Mouse (Mus musculus): ENCODE results near the gene Il12b. TPM values are rescaled to one million over a fixed set of nuclear protein-coding genes. Genes with fewer than 3 reads are reported as not detected.
A peak's percentile ranks its signal among the peaks of the same experiment; 100 is the strongest.

Gene Il12b
- 0.21 TPM in 1 of 2 replicates, not detected in the other for polyA plus RNA-seq (2014; fragmentation: Nextera tagmentation; extraction: Ambion mirVana)

- Histone ChIP-seq H3K9me3 (ENCODE audit: control insufficient read depth, low read length) (no peaks in the 10 kb centered on the region), H3K4me1 (ENCODE audit: control insufficient read depth, insufficient read depth, low read length) (no peaks in the 10 kb centered on the region; the same call in 1 of the 2 replicates), H3K4me3 (ENCODE audit: low read depth, low read length) (peak within 1 kb of the TSS; percentile 39), H3K27ac (replicated peaks; ENCODE audit: low read depth, low read length) (no peak within 1 kb of the TSS), H3K4me2 (ENCODE audit: low read depth, low read length) (peak within 1 kb of the TSS; percentile 70), H3K9ac (ENCODE audit: low read depth, low read length) (peak within 1 kb of the TSS; percentile 57), H3K27me3 (replicated peaks; ENCODE audit: control insufficient read depth, insufficient read depth, low read length) (no peaks in the 10 kb centered on the region), H3K36me3 (ENCODE audit: control insufficient read depth, insufficient read depth, low read length) (no peaks in the 10 kb centered on the region)
- ATAC-seq (ENCODE audit: low read depth) (no peak), DNase-seq (ENCODE audit: low spot score) (no peak)
- WGBS, result 67% methylated on average over 6 of the region's 6 CpGs
Observed at GRCm38 (mm10) chr11:44399763-44400162, at the start of gene Il12b. Gene Il12b, plus strand, starts transcription at chr11:44400063.

GRCm38 (mm10) chr11:44354860-44355470 lies 44.9 kb upstream of the Il12b start:
- Histone ChIP-seq H3K4me3 (ENCODE audit: low read depth, low read length) (no peak overlapping the region), H3K27me3 (replicated peaks; ENCODE audit: control insufficient read depth, insufficient read depth, low read length) (no peaks in the 10 kb centered on the region), H3K9me3 (ENCODE audit: control insufficient read depth, low read length) (no peaks in the 10 kb centered on the region), H3K9ac (ENCODE audit: low read depth, low read length) (no peak overlapping the region), H3K27ac (replicated peaks; ENCODE audit: low read depth, low read length) (no peak overlapping the region), H3K4me2 (ENCODE audit: low read depth, low read length) (no peak overlapping the region), H3K36me3 (ENCODE audit: control insufficient read depth, insufficient read depth, low read length) (no peaks in the 10 kb centered on the region), H3K4me1 (ENCODE audit: control insufficient read depth, insufficient read depth, low read length) (no peaks in the 10 kb centered on the region)
- 73% methylated on average over 8 of the region's 8 CpGs for WGBS
- ATAC-seq (ENCODE audit: low read depth), result no peak
- DNase-seq (ENCODE audit: low spot score), result no peak

- Histone ChIP-seq H3K4me2 (ENCODE audit: low read depth, low read length) (no peak overlapping the region), H3K27ac (replicated peaks; ENCODE audit: low read depth, low read length) (no peak overlapping the region), H3K4me3 (ENCODE audit: low read depth, low read length) (no peak overlapping the region), H3K27me3 (replicated peaks; ENCODE audit: control insufficient read depth, insufficient read depth, low read length) (no peaks in the 10 kb centered on the region), H3K9me3 (ENCODE audit: control insufficient read depth, low read length) (no peaks in the 10 kb centered on the region), H3K9ac (ENCODE audit: low read depth, low read length) (no peak overlapping the region), H3K36me3 (ENCODE audit: control insufficient read depth, insufficient read depth, low read length) (no peaks in the 10 kb centered on the region), H3K4me1 (ENCODE audit: control insufficient read depth, insufficient read depth, low read length) (no peaks in the 10 kb centered on the region)
- 94% methylated on average over 4 of the region's 4 CpGs for WGBS
- DNase-seq (ENCODE audit: low spot score) (no peak), ATAC-seq (ENCODE audit: low read depth) (no peak)
Observed at GRCm38 (mm10) chr11:44356171-44356570, 43.7 kb upstream of the Il12b start.

GRCm38 (mm10) chr11:44364536-44364935 lies 35.3 kb upstream of the Il12b start:
- H3K36me3 ChIP-seq (ENCODE audit: control insufficient read depth, insufficient read depth, low read length), result no peaks in the 10 kb centered on the region
- no peak overlapping the region for H3K4me3 ChIP-seq (ENCODE audit: low read depth, low read length)
- H3K27me3 ChIP-seq (replicated peaks; ENCODE audit: control insufficient read depth, insufficient read depth, low read length), result no peaks in the 10 kb centered on the region
- DNase-seq (ENCODE audit: low spot score) (peak; percentile 5), ATAC-seq (ENCODE audit: low read depth) (no peak)
- no peak overlapping the region for H3K9ac ChIP-seq (ENCODE audit: low read depth, low read length)
- H3K27ac ChIP-seq (replicated peaks; ENCODE audit: low read depth, low read length), result no peak overlapping the region
- H3K9me3 ChIP-seq (ENCODE audit: control insufficient read depth, low read length), result no peaks in the 10 kb centered on the region
- no peaks in the 10 kb centered on the region for H3K4me1 ChIP-seq (ENCODE audit: control insufficient read depth, insufficient read depth, low read length)
- no peak overlapping the region for H3K4me2 ChIP-seq (ENCODE audit: low read depth, low read length)

- H3K9me3 ChIP-seq (ENCODE audit: control insufficient read depth, low read length), result no peaks in the 10 kb centered on the region
- 64% methylated on average over 1 of the region's 1 CpGs for WGBS
- ATAC-seq (ENCODE audit: low read depth) (no peak), DNase-seq (ENCODE audit: low spot score) (no peak)
- no peak overlapping the region for H3K27ac ChIP-seq (replicated peaks; ENCODE audit: low read depth, low read length)
- H3K4me1 ChIP-seq (ENCODE audit: control insufficient read depth, insufficient read depth, low read length), result no peaks in the 10 kb centered on the region
- no peak overlapping the region for H3K9ac ChIP-seq (ENCODE audit: low read depth, low read length)
- H3K27me3 ChIP-seq (replicated peaks; ENCODE audit: control insufficient read depth, insufficient read depth, low read length), result no peaks in the 10 kb centered on the region
- no peak overlapping the region for H3K4me3 ChIP-seq (ENCODE audit: low read depth, low read length)
- H3K36me3 ChIP-seq (ENCODE audit: control insufficient read depth, insufficient read depth, low read length), result no peaks in the 10 kb centered on the region
- H3K4me2 ChIP-seq (ENCODE audit: low read depth, low read length), result no peak overlapping the region
Observed at GRCm38 (mm10) chr11:44367711-44368110, 32.2 kb upstream of the Il12b start.

GRCm38 (mm10) chr11:44372856-44373255 lies 27.0 kb upstream of the Il12b start:
- no peaks in the 10 kb centered on the region for H3K9me3 ChIP-seq (ENCODE audit: control insufficient read depth, low read length)
- H3K4me3 ChIP-seq (ENCODE audit: low read depth, low read length), result no peak overlapping the region
- H3K27ac ChIP-seq (replicated peaks; ENCODE audit: low read depth, low read length), result no peak overlapping the region
- no peak overlapping the region for H3K4me2 ChIP-seq (ENCODE audit: low read depth, low read length)
- H3K4me1 ChIP-seq (ENCODE audit: control insufficient read depth, insufficient read depth, low read length), result no peaks in the 10 kb centered on the region
- WGBS, result 75% methylated on average over 6 of the region's 6 CpGs
- ATAC-seq (ENCODE audit: low read depth) (no peak), DNase-seq (ENCODE audit: low spot score) (no peak)
- H3K9ac ChIP-seq (ENCODE audit: low read depth, low read length), result no peak overlapping the region
- no peaks in the 10 kb centered on the region for H3K27me3 ChIP-seq (replicated peaks; ENCODE audit: control insufficient read depth, insufficient read depth, low read length)
- no peaks in the 10 kb centered on the region for H3K36me3 ChIP-seq (ENCODE audit: control insufficient read depth, insufficient read depth, low read length)

GRCm38 (mm10) chr11:44377879-44378278 lies 22.0 kb upstream of the Il12b start:
- no peak for ATAC-seq (ENCODE audit: low read depth)
- Histone ChIP-seq H3K4me1 (ENCODE audit: control insufficient read depth, insufficient read depth, low read length) (no peaks in the 10 kb centered on the region), H3K9me3 (ENCODE audit: control insufficient read depth, low read length) (no peaks in the 10 kb centered on the region), H3K9ac (ENCODE audit: low read depth, low read length) (no peak overlapping the region), H3K4me3 (ENCODE audit: low read depth, low read length) (no peak overlapping the region), H3K4me2 (ENCODE audit: low read depth, low read length) (no peak overlapping the region), H3K27me3 (replicated peaks; ENCODE audit: control insufficient read depth, insufficient read depth, low read length) (no peaks in the 10 kb centered on the region), H3K36me3 (ENCODE audit: control insufficient read depth, insufficient read depth, low read length) (no peaks in the 10 kb centered on the region), H3K27ac (replicated peaks; ENCODE audit: low read depth, low read length) (no peak overlapping the region)
- 82% methylated on average over 5 of the region's 5 CpGs for WGBS
- no peak for DNase-seq (ENCODE audit: low spot score)

- no peak overlapping the region for H3K27ac ChIP-seq (replicated peaks; ENCODE audit: low read depth, low read length)
- no peak overlapping the region for H3K4me2 ChIP-seq (ENCODE audit: low read depth, low read length)
- no peaks in the 10 kb centered on the region for H3K9me3 ChIP-seq (ENCODE audit: control insufficient read depth, low read length)
- no peak overlapping the region for H3K4me3 ChIP-seq (ENCODE audit: low read depth, low read length)
- H3K36me3 ChIP-seq (ENCODE audit: control insufficient read depth, insufficient read depth, low read length), result no peaks in the 10 kb centered on the region
- no peaks in the 10 kb centered on the region for H3K27me3 ChIP-seq (replicated peaks; ENCODE audit: control insufficient read depth, insufficient read depth, low read length)
- 93% methylated on average over 3 of the region's 3 CpGs for WGBS
- H3K9ac ChIP-seq (ENCODE audit: low read depth, low read length), result no peak overlapping the region
- no peaks in the 10 kb centered on the region for H3K4me1 ChIP-seq (ENCODE audit: control insufficient read depth, insufficient read depth, low read length)
- no peak for ATAC-seq (ENCODE audit: low read depth)
- no peak for DNase-seq (ENCODE audit: low spot score)
Observed at GRCm38 (mm10) chr11:44380432-44381051, 19.3 kb upstream of the Il12b start.

GRCm38 (mm10) chr11:44382200-44382599 lies 17.7 kb upstream of the Il12b start:
- no peak overlapping the region for H3K4me2 ChIP-seq (ENCODE audit: low read depth, low read length)
- H3K36me3 ChIP-seq (ENCODE audit: control insufficient read depth, insufficient read depth, low read length), result no peaks in the 10 kb centered on the region
- no peaks in the 10 kb centered on the region for H3K9me3 ChIP-seq (ENCODE audit: control insufficient read depth, low read length)
- DNase-seq (ENCODE audit: low spot score) (no peak), ATAC-seq (ENCODE audit: low read depth) (no peak)
- H3K27me3 ChIP-seq (replicated peaks; ENCODE audit: control insufficient read depth, insufficient read depth, low read length), result no peaks in the 10 kb centered on the region
- no peak overlapping the region for H3K27ac ChIP-seq (replicated peaks; ENCODE audit: low read depth, low read length)
- H3K4me3 ChIP-seq (ENCODE audit: low read depth, low read length), result no peak overlapping the region
- H3K9ac ChIP-seq (ENCODE audit: low read depth, low read length), result no peak overlapping the region
- H3K4me1 ChIP-seq (ENCODE audit: control insufficient read depth, insufficient read depth, low read length), result no peaks in the 10 kb centered on the region
- WGBS, result 18% methylated on average over 3 of the region's 3 CpGs
